Mouse (Mus musculus) right cerebral cortex, postnatal 4 days (tissue): Measurements from ENCODE around the gene Mettl8.

Experiments used
- DNase-seq: peaks from one replicate; pipeline ENCODE4 v3.0.0-alpha.2; 2022

The Mettl8 gene

GRCm38 (mm10) chr2:71055300-71056114 is at the start of gene Mettl8, which contains the start of gene Dcaf17:
Gene Mettl8 (minus strand): TSS chr2:71055583.
Gene Dcaf17 (plus strand): TSS chr2:71055328.
- DNase-seq = peak; percentile 93

DNA sequence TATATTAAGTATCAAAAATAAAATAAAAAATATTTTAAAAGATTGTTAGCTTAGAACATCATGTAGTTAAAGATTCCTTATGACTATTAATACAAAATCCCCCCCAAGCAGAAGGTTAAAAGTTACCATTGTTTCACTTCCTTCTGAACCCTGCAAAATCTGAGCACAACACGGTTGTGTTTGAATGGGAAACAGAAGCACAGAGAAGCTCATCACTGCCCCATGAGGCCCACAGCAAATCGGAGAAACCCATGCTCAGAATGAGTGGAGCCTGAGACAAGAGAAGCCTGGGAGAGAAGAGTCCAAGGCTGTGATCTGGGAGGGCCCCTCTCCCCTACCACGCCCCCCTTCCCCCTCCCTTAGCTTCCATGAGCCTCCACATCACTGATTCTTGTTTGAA is 49.3 kb upstream of the Mettl8 start:
- no peak for DNase-seq

DNA sequence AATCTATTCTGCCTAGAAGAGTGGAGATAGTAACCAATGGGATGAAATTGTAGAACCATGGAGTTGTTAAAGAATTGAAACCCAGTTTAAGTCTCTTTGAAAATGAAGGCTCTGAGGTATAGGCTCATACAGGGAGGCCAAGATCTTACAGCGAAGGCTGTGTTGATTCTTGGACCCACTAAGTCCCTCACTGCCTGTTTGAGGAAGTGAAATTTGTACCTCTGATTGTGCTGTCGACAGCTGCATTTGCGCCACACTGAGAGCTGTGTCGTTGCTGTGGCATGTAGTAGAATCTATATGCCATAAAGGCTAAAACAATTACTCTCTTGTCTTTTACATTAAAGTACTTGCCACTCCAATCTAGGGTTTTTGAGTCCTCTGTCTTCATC is 47.9 kb upstream of the Mettl8 start:
- no peak for DNase-seq

- no peak for DNase-seq
These were observed 47.4 kb upstream of the Mettl8 start for GRCm38 (mm10) chr2:71102621-71103291.

GRCm38 (mm10) chr2:71096170-71096569 is 40.8 kb upstream of the Mettl8 start:
- DNase-seq = no peak

DNA sequence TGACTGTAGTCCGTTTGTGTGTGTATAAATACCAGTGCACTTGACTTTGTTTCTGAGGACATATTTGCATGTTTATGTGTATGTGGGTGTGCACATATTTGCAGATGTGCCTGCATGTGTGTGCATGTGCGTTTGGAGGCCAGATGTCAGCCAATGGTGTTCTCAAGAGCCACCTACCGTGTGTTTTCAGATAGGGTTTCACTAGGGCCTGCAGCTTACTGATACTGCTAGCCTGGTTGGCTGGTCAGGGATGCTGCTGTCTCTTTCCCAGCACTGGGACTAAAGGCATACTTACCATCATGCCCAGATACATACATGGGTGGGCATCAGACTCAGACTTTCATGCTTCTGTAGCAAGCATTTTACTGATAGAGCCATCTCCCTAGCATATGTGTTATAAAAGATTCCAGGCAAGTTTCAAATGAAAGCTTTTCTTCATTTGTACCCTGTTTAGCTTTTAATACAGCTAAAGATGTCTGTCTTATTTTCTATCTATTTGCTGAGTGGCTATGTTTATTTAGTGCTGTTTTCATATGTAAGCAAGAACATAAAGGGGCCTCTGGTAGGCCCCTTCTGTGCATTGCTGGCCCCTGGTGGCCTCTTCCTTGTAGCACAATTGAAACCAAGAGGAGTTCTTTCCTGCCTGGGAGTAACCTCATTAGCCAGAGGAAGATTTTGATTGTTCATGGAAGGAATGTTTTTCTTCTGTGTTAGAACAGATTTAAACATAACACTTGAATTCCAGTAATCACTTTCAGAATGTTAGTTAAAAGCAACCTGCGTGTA is 35.5 kb upstream of the Mettl8 start:
- no peak for DNase-seq

- DNase-seq = no peak
These were observed 34.4 kb upstream of the Mettl8 start for GRCm38 (mm10) chr2:71089766-71090165.

DNA sequence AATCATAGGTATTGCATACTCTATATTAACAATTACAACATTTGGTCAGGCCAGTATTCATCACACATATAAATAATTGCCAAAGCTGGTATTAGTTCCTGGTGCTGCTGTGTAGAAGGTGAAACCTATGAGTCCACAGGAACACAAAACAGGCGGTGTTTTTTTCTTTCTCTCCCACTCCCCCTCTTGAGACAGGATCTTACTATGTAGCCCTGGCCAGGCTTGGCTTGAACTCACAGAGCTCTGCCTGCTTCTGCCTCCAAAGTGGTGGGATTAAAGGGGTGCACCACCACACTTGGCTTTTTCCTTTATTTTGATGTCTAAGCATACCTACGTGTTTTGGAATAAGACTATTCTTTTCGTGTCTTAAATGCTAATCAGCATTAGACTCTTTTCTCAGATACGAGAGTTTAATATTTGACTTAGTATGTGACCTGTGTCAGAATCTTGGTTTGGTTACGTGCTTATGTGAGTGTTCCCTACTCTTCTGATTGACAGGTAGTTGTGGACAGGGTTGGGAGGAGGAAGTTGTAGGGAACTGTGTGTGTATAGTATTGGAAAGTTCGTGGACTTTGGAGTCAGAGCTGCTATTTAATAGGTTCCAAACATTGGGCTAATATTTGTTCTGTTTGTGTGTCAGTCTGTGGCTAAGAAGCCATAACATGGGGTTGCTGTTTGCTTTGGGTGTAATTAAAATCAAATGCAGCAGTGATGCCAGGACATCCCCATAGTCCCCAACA is 28.2 kb upstream of the Mettl8 start:
- no peak for DNase-seq

- DNase-seq = no peak
These were observed 27.0 kb upstream of the Mettl8 start for GRCm38 (mm10) chr2:71082416-71082815.

DNA sequence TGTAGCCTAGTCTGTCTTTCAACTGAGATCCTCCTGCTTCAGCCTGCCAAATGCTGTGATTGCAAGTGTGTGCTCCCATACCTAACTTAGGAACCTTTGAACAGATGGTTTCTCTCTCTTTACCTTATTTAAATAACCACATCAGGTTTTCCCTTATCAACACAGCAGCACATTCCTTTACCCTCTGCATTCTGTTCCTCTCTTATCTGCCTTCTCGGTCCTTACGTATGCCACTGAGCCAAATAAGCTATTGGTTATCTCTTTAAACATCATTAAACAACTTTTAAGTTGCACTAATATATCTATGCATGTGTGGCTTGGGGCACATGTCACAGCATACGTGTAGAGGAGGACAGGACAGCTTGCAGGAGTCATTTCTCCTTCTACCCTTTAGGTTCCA is 18.4 kb upstream of the Mettl8 start:
- no peak for DNase-seq

GRCm38 (mm10) chr2:71073330-71073729 is 17.9 kb upstream of the Mettl8 start:
- DNase-seq = no peak

DNA sequence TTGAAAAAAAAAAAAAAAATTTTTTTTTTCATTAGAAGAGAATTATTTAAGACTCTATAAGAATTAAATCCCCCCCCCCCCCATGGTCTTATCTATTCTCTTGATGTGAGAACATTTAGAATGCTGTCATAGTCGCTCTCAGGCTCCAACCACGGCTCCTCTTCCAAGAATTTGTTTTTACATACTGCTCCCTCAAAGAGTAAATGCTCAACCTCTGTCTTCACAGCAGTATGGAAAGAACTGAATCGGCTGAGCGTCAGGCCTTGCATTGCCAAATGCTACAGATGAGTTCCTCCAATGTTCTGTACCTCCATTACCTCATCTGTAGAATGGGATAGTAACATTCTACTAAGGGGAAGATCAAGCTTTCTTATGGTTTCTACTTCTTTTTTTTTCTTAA is 16.2 kb upstream of the Mettl8 start:
- no peak for DNase-seq

GRCm38 (mm10) chr2:71056115-71056835 is 892 bp upstream of the Mettl8 start:
- DNase-seq = no peak

- no peak for DNase-seq
These were observed 667 bp downstream of the Mettl8 start for GRCm38 (mm10) chr2:71054716-71055115.

DNA sequence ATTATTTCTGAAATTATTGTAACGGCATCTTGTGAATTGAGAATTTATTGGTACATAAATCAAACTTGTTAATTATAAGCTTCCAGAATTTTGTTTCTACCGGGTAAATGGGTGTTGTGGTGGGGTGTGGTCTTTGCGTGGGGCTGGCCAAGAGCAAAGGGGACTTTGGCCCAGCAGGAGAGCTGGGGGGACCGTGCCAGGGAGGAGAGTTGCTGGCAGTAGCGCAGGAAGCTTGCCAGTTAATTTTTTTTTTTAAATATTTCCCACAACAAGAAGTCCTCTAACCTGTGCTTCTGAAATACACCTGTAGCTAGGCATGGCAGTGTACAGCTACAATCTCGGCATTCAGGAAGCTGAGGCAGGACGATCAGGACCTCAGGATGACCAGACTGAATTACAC is 4.9 kb downstream of the Mettl8 start:
- DNase-seq = no peak

DNA sequence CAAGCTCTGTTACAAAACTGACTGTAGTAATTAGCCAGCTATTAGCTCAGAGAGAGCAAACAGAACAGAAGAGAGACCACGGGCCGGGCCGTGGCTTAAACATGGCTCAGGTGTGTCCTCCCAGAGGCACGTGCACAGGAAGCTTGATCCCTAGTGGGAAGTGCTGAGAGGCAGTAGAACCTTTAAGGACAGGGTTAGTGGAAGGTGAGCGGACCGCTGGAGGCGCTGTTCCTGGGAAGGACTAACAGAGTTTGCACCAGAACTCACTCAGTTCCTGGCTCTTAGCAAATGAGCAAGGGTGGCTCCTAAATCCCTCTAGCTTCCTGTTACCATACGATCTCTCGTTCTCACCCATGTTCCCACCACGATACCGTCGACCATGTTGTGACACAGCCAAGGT is 6.5 kb downstream of the Mettl8 start:
- no peak for DNase-seq

DNA sequence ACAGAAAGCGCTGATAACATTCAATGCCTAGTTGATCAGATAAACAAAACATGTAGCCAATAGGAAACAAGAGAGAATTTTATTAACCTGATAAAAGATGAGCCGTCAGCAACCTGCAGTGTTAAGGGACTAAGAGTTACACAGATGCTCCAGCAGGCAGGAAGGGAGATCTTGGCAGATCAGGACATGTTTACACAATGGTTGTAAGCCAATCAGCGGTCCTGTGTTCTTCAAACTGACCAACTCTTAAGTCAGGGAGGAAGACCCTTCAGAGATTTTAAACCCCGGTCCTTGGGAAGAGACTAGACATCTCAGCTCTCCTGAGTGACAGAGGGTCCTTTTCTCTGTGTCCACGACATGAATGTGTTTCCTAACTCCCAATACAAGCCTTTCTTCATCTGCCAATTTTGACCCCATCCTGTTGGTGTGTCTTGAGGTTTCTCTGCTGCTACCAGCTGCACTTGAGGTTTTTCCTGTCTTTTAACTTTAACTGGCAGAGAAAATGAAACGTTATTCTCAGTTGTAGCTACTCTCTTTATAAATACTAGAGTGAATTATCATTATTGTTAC is 8.5 kb downstream of the Mettl8 start:
- DNase-seq = no peak

- no peak for DNase-seq
These were observed 9.2 kb downstream of the Mettl8 start for GRCm38 (mm10) chr2:71046151-71046550.

DNA sequence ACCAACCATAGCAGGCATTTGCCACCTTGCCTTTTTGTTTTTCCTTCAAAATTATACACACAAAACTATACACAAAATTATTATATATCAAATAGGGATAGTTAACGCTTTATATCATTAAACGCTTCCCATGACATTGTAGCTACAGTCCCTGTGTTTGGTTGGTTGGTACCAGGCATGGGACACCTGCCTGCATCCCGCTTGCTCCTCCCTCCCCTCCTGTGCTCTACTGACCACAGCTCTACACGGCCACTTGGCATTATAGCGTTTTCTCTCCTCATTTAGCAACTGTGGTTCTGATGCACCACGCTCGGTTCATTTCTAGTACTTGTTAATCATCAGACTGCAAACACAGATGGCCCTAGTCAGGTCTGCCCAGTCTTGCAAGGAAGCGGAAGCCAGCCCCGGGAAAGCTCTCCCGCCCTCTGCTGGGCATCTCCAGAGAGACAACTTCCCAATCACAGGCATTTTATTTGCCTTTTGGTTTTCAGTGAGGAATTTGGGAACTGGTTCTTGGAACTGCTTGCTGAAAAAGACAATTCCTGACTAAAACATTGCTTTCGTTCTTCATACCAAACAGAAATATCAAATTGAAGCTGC is 15.8 kb downstream of the Mettl8 start:
- peak; percentile 86 for DNase-seq

DNA sequence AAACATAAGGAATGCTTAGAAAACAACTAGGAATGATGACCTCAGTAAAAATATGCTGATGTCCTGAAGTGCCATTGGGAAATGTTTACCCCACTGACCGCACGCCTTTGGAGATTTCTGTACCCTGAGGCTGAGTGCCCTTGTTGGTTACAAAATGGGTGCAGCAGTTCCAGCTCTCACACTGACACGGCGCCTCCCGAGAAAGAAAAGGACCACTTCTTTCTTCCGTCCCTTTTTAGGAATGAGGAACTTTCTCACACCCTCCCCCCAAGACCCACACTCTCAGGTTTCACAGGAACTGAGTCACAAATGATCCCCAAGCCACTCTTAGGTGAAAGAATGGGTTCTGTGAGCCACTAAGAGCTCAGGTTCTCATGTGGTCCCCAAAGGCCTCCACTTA is 17.9 kb downstream of the Mettl8 start:
- no peak for DNase-seq

- DNase-seq = no peak
These were observed 21.4 kb downstream of the Mettl8 start for GRCm38 (mm10) chr2:71033987-71034386.
